Mouse (Mus musculus) adrenal gland, adult (tissue): ENCODE measurements around the gene Pced1b.

Source experiments
- DNase-seq, 2 experiments: peaks; one replicate each; pipeline ENCODE4 v3.0.0; 2022 to 2023; ENCODE audit warnings: low spot score in 1 of 2; ENCODE audit not compliant: inconsistent age in 2 of 2

Gene Pced1b

GRCm38 (mm10) chr15:97390778-97391177 is 143.9 kb downstream of the Pced1b start:
- DNase-seq: no peak

GRCm38 (mm10) chr15:97391436-97391835 is 144.5 kb downstream of the Pced1b start:
- DNase-seq: no peak

GRCm38 (mm10) chr15:97394561-97394960 is 147.7 kb downstream of the Pced1b start:
- peak in 1 of 2 experiments; percentile 61 for DNase-seq

GRCm38 (mm10) chr15:97396586-97397299 is 149.8 kb downstream of the Pced1b start:
- DNase-seq: no peak

- no peak for DNase-seq
These were observed 150.9 kb downstream of the Pced1b start for GRCm38 (mm10) chr15:97397793-97398192.

- no peak for DNase-seq
These were observed 154.0 kb downstream of the Pced1b start for GRCm38 (mm10) chr15:97400866-97401265.

- DNase-seq: no peak
These were observed 157.6 kb downstream of the Pced1b start for GRCm38 (mm10) chr15:97404483-97404882.

- DNase-seq: no peak
These were observed 158.1 kb downstream of the Pced1b start for GRCm38 (mm10) chr15:97404998-97405397.

GRCm38 (mm10) chr15:97406105-97406504 is 159.2 kb downstream of the Pced1b start:
- no peak for DNase-seq

- DNase-seq: no peak
These were observed 160.9 kb downstream of the Pced1b start for GRCm38 (mm10) chr15:97407496-97408454.

GRCm38 (mm10) chr15:97411136-97411535 is 164.2 kb downstream of the Pced1b start:
- peak in 1 of 2 experiments; percentile 40 for DNase-seq

- DNase-seq: no peak
These were observed 164.8 kb downstream of the Pced1b start for GRCm38 (mm10) chr15:97411671-97412070.

GRCm38 (mm10) chr15:97412308-97412707 is 165.4 kb downstream of the Pced1b start:
- no peak for DNase-seq

- no peak for DNase-seq
These were observed 166.0 kb downstream of the Pced1b start for GRCm38 (mm10) chr15:97412861-97413260.

GRCm38 (mm10) chr15:97414718-97415413 is 168.0 kb downstream of the Pced1b start:
- DNase-seq: no peak

- DNase-seq: no peak
These were observed 168.6 kb downstream of the Pced1b start for GRCm38 (mm10) chr15:97415426-97415946.

- DNase-seq: no peak
These were observed 173.4 kb downstream of the Pced1b start for GRCm38 (mm10) chr15:97420292-97420691.

GRCm38 (mm10) chr15:97421533-97421932 is 174.6 kb downstream of the Pced1b start:
- DNase-seq: no peak

GRCm38 (mm10) chr15:97422212-97422944 is 175.5 kb downstream of the Pced1b start:
- DNase-seq: no peak

- no peak for DNase-seq
These were observed 177.5 kb downstream of the Pced1b start for GRCm38 (mm10) chr15:97424375-97424774.
